Mouse (Mus musculus) right cerebral cortex, postnatal 36 days (tissue): Measurements from ENCODE around the gene Zhx3.

Experiments used
- DNase-seq, 2 experiments: peaks; one replicate each; pipeline ENCODE4 v3.0.0; 2022; ENCODE audit warnings: low spot score in 2 of 2, mixed read lengths in 1 of 2

Zhx3 gene

DNA sequence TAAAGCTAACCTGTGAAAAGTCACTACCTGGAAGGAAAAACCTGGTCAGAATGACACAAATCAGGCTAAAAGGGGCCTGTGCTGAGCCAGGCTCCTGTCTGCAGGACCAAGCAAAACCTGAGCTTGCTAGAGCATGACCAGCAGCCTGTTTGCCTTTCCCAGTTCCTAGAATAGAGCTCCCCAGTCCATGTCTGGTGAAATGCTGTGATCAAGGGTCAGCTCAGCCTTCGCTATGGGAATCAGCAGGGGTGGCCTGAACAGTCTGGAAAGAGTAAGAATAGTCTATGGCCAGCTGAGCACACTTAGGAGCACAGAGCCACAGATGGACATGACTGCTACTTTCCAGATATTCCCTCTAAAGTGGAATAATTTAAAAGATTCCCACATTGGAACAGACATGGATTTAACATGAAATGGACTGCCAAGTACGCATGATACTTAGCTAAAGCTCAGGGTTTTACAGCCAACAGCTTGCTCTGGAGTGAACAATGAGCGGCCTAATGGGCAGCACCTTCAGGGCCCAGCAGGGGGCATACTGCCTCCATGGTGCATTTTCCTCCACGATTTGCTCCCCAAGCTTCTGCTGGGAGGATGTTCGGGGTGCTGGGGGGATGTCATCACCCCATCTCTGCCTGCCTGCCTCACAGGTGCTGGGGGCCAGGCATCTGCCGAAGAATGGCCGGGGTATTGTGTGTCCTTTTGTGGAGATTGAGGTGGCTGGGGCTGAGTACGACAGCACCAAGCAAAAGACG lies 112.2 kb downstream of the Zhx3 start:
- DNase-seq: peak in 1 of 2 experiments; percentile 41

DNA sequence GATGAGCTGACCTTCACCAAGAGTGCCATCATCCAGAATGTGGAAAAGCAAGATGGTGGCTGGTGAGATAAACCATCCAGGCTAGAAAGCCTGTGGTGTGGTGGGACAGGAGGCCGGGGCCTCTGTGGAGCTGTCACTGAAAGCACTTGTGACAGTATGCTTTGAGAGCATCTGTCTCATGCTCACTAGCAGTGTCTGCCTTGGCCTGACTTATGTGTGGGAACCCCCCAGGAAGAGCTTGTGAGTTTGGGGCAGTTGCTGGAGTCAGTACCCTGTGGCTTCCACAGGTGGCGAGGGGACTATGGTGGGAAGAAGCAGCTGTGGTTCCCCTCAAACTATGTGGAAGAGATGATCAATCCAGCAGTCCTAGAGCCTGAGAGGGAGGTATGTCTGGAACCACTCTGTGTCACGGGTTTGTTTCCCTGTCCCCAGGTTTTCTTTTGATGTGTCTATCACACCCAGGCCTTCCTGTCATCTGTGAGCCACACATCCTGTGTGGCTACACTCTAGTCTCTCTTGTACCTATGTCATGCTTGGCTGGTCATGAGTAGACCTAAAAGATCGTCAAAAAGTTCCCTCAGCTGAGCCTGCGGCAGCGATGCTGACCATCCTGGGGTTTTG lies 116.1 kb downstream of the Zhx3 start:
- DNase-seq: no peak

DNA sequence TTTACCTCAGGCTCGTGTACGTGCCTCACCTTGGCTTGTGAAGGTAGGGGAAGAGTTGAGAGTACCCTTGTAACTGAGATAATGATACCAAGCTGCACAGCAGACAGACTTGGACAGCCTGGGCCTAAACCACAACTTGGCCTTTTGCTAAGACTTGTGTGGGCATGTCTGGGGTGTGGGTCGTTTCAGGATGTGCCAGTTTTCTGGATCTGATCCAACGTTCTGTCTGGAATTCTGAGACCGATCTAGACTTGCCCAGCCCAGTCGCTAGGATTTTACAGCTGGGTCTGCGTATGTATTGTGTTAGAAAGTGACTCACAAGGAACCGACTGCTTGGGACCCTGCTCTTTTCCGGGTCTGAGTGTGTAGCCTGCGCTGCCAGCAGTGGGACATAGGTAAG lies 125.7 kb downstream of the Zhx3 start:
- no peak for DNase-seq

DNA sequence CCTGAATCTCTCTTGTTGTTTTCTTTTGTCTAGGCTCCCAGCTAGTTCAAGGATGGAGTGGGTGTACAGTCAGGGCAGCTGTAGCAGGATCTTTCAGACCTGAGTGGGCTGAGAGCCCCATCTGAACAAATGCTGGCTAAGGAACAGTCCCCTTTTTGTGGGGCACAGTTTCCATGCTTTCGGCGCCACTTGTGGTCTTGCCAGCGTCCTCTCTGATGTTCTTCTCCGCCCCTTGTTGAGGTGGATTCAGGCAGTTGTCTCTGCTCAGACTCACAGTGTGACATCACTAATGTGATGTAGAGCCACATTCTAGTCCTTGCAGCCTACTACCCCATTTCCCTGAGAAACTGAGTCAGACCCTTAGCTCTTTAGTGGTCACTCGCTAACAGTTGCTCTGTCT lies 126.2 kb downstream of the Zhx3 start:
- DNase-seq: no peak

DNA sequence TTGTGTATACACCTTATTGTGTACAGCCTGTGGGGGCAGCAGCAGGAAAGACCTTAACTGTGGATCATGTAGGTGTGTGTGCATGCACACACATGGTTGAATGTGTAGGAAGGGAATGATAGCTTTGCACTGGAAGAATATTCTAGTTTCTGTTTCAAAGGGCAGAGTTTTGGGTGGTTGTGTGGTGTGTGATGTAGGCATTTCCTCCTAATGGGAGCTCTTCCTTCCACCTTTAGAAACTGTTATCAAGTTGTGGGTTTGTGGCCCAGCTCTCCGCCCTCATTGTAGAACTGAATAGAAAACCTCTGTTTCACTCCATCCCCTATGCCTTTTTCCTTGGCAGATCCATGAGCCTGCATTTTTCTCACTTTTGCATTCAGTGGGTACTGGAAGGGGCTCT lies 127.3 kb downstream of the Zhx3 start:
- DNase-seq: no peak

DNA sequence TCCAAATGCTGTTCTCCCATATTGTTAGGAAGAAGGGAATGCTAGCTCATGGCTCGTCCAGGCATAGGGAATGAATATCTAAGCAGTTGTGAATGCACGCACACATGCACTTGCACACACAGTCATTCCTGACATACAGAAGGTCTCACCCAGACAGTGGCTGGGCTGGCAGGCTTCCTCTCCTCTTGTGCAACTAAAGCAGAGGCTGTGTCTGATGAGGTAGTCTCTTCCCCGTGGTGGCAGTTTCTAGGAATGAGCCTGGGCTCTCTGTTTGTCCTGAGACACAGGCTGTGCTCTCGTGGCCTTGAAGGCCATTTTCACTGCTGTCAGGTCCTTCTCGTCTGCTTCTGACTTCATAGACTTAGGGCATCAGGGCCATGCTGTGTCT lies 128.0 kb downstream of the Zhx3 start:
- DNase-seq: no peak

DNA sequence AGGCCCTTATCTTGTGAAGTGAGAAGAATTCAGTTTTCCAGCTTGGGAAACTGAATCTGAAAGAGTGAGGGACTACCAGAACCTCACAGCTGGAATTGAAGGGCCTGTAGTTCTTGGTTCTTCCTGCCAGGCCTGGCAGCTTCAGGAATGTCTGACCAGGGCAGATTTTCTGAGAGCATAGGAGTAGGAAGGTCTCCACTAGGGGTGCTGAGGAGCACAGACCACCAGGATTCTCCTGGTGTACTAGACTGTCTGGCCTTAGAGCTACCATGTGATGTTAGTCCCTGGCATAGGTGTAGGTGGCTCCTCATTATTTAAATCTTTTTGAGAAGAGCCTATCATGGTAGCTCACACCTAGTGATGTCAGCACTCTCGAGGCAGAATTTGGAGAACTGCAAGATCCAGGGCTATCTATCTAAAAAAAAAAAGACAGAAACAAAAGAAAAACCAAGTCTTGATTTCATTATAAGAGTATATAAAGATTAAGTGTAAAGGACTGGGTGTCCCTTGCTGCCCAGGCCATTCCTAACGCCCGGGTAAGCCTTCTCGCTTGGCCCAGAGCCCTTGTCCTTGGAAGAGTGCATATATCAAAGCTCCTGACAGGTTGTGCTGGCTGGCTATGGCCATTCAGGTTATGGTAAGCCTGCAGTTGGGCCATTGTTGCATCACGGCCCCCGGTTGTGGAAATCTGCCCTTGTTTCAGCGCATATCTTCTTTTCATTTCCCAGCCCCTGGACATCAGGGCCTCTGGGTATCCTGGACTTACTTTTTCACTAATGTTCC lies 128.6 kb downstream of the Zhx3 start:
- DNase-seq: no peak

DNA sequence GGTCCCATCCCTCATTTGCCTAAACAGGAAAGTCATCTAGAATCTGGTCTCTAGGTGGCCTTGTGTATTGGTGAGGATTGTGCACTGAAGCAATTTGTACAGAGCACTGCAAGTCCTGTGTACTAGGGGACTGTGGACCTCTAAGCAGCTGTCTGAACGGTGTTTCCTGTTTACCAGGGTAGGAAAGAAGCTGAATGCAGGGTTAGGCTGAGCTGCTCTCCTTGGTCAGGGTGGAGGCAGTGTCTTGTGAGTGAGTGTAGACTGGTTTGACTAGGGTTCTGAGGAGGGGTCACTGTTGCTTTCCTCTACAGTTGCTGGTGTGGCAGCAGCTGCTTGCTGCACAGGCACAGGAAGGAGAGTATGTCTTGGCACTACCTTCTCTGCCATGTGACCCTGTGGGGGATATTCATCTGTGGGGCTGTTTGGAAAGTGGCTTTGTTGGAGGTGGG lies 130.6 kb downstream of the Zhx3 start:
- no peak for DNase-seq

DNA sequence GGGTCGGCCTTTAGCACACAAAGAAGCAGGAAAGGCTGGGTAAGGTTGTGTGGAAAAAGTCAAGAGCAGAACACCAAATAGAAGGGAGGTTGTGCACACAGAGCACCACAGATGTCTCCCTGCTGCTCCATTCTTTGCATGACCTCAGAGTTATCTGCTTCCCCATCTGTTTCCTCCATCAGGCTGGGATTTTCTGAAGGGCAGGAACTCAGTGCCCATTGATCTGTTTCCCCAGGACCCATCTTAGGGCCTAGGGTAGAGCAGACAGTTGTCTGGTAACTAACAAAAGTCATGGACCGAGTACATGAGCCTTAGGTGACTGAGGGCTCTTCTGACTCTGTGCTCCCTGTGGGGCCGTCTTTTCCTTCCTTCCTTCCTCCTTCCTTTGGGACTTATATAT lies 131.2 kb downstream of the Zhx3 start:
- DNase-seq: no peak

DNA sequence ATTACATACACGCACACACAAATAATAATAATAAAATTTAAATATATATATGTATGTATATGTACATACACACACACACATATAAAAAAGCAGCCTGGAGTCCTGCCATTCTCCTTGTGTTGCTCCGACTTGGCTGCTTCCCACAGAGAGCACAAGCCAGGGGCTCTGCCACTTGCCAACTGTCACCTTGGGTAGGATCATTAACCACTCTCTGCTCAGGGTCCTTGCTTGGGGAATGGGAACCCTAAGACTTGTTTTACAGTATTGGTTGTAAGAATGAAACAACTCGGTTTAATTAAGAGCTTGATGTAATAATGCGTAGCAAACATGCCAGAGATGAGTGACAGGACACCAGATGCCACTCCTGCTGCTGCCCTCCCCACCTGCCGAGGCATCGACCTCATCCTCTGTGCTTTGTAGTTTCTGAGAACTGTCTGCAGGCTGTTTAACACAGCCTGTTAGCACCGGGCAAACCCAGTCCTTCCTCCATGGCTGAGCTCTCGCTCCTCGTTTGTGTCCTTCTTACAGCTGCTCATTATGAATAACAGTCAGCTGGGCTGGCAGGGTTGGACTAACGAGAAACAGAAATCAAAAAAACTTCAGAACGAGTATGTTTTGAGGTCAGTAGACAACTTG lies 132.2 kb downstream of the Zhx3 start:
- DNase-seq: no peak

DNA sequence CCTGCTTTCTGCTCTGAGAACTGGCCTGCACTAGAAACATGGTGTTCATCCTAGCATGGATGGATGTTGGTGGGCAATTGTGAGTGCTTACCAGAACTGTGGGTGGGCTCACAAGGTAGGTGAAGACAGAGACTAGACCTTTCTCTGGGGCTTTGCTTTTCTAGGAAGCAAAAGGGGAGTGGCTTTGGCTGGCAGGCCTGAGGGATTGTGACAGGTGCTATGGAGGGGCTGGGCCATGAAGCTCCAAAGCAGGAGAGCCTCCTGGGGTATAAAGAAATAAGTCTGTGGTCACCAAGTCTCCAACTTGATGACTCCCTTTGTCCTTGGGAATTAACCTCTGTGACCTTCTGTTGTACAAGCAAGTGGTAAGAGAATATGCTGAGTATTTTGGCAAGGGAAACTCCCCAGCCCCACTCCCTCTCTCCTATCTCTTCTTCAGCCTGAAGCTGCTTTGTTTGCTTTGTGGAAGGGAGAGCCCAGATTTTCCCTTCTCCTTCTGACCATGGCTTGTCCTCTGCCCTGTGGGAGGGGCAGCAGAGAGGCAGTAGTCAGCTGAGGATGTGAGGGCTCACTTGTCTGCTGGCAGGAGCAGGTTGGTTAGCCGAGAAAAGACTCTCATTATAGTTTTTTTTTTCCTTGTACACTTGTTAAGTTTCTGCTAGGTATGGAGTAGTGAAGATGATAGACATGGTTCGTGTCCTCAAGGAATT lies 133.0 kb downstream of the Zhx3 start:
- no peak for DNase-seq

DNA sequence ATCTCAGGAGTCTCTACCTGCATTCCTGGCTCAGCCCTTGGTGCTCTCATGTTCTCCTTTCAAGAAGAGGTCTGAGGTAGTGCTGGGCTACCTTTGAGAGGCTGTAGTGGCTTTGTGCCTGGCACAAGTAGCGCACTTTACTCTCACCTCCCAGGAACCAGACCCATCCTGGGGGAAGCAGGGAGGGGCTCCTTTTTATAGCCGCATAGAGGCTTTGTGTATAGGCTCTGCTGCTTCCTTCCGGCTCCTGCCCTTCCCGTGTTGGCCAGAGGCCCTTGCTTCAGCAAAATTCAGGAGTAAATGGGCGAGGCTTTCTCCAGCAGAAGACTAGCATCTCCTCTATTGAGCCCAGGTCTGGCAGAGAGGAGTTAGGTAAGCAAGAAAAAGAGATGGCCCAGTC lies 134.4 kb downstream of the Zhx3 start:
- no peak for DNase-seq

DNA sequence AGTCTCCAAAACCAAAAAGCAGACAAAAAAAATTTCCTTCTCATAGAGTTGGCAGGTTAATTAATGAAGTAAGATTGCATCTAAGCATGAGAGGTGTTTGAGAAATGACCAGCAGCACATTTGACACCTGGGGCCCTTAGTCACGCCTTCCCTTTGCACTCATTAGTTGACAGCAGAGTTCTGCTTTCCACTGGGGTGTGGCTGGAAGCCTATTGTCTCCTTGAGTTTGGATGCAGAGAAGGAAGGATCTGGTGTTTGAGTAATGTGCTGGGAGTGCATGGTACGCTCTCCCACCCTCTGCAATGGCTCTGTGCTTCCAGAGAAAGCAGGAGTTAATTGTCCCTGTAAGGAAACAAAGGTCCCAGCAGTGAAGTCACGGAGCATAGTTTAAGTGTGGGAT lies 136.3 kb downstream of the Zhx3 start:
- no peak for DNase-seq

DNA sequence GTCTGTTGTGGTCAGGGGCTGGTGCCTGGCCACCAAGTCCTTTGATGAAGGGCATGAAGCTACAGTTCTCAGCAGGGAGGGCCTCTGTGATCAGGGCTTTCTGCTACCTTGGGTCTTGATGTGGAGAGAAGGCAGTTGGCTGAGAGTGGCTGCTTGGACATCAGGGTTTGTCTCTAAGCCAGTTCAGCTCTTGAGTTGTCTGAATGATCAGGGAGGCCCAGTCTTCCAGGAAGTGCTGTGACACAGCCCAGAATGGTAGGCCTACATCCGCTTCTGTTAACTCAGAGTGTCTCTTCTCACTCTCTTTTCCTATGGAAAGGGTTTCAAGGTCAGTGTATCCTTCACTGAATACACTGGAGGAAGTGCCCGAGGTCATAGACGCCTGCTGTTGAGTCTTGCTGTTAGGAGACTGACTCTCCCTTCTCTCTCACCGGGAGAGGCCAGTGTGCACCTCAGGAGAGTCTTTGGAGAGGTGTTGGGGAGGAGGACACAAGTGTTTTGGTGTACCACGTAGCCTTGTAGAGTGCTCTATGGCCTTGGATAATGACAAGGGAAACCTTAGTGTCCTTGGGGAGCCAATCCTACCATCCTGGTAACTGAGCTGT lies 137.0 kb downstream of the Zhx3 start:
- DNase-seq: no peak

DNA sequence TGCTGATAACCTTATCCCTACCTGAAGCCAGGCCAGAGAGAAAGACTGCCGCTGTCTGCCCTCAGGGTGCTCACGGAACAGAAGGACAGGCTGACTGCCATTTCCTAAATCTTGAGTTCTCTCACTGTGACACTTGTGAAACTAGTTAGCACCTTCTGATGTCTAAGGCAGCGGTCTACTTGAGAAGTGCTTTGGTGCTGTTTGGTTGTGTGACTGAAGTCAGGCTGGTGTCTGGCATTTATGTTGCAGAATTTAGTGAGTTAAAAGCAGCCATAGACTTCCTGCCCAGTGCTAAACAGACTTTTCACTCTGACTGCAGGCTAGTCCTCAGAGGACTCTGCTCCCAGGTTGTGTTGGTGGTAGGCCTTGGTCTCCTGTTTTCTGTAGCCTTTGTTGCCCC lies 138.5 kb downstream of the Zhx3 start:
- DNase-seq: no peak

DNA sequence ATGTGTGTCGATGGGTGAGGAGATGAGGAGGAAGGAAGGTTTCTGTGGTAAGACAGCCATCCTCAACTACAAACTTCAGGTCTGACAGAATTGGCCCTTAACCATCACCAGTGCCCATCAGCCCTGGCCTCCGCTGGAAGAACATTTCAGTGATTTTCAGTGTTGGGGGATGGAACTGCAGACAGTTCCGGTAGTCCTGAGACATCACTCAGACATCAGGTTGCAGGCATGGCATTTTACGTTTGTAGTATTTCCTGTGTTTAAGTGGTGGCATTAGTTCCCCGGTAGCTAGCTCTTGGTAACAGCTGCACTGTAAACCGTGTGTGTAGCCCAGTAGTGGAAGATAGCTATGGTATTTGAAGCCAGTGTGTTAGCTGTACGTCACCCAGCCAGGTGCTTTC lies 139.7 kb downstream of the Zhx3 start:
- no peak for DNase-seq

DNA sequence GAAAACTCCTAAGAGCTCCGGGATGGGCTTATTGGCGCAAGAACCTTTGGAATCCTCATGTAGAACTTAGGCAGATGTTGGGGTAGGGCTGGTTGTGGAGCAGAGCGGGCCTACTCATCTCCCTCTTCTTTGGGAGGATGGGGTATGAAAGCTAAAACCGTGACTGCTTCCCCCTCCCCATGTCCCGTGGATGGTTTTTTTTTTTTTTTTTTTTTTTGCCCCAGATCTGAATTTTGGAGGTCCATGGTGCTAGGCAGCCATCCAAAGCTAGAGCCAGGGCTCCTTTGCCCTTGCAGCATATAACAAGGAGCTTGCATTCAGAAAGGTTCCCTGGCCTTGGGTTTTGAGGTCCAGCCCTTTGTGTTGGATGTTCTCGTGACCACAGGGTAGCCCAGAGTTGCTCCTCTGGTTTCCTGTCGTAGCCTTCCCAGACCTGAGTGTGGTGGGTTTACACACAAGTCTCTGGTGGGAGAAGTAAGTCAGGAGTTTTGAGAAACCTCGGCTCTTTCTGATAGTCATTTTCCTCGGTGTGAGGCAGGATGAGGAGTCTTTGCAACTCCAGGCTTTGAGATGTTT lies 140.3 kb downstream of the Zhx3 start:
- no peak for DNase-seq

DNA sequence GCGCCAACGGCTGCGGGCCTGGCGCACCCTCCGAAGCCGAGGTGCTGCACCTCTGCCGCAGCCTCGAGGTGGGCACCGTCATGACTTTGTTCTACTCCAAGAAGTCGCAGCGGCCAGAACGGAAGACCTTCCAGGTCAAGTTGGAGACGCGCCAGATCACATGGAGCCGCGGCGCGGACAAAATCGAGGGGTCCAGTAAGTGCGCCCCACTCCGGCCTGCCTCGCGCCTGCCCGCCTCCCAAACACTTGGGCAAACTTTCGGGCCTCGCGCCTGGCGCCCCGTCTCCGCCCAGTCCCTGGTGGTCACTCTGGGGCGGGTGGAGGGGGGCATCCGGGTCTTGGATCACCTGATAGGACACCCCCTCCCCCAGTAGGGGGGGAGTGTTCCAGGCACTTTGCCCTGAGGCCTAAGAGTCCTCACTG lies 140.9 kb downstream of the Zhx3 start:
- DNase-seq: peak; percentile 44 to 50

DNA sequence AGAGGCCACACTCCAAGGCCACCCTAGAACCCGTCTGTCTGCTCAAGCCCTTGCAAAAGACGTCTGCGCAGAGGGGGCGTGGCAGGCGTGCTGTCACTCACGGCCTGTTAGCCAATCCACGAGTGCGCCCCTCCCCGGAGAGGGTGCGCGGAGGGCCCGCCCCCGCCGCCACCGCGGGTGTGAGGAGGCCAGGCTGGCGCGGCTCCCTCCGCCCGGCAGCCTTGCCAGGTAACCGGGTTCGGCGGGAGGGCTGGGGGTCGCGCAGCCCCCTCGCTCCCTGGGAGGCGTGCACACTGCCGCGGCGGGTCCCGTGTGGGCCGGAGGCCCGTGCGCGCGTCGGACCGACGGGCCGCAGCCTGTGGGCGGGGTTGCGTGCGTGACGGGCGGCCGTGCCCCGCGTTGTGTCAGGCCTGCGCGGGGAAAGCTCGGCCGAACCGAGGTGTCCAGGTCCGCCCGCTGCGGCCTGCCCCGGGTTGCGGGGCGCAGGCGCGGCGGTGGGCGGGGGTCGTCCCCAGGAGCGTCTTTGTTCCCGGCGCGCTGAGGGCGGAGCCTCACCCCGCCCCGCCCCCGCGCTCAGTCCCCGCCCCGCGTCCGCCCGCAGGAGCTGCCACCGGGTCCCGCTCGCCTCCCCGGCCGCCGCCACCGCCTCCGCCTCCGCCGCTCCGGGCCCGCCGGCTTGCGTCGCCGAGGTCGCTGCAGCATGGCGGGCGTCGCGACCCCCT lies 141.5 kb downstream of the Zhx3 start, which contains the start of gene Plcg1:
Plcg1 (plus strand) TSS at position 184 of the 722 bp plus-strand sequence.
- peak; percentile 90 to 94 for DNase-seq

DNA sequence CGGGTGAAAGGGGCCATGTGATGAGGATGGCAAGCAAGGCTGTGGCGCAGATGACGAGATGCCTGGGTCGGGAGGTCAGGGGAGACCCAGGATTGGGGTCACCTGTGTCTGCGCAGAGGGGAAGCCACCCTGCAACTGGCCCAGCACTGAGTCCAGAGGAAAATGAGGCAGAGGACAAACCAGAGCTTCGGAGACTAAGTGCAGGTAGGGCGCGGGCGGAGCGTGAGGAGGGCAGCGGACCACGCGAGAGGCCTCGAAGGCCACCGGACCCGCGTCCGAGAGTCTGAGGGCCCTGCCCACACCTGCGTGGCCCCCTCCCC lies 142.0 kb downstream of the Zhx3 start:
- DNase-seq: peak in 1 of 2 experiments; percentile 29
